Mouse (Mus musculus): ENCODE data around the gene Fut2.

The Fut2 gene

GRCm38 (mm10) chr7:45702809-45703520 lies 36.8 kb upstream of the Fut2 start:
- no peak for DNase-seq (ENCODE audit: low spot score in 2 of 2)

- no peak for DNase-seq (ENCODE audit: low spot score in 2 of 2)
Observed at GRCm38 (mm10) chr7:45702316-45702715, 36.1 kb upstream of the Fut2 start.

GRCm38 (mm10) chr7:45701607-45702006 lies 35.4 kb upstream of the Fut2 start:
- no peak for DNase-seq (ENCODE audit: low spot score in 2 of 2)

- no peak for DNase-seq (ENCODE audit: low spot score in 2 of 2)
Observed at GRCm38 (mm10) chr7:45701072-45701471, 34.9 kb upstream of the Fut2 start.

- peak; percentile 82 to 92 for DNase-seq (ENCODE audit: low spot score in 2 of 2)
Observed at GRCm38 (mm10) chr7:45700301-45701015, 34.3 kb upstream of the Fut2 start.

- DNase-seq (ENCODE audit: low spot score in 2 of 2): peak in 1 of 2 experiments; percentile 51
Observed at GRCm38 (mm10) chr7:45699523-45700141, 33.4 kb upstream of the Fut2 start, which contains the start of gene Car11. Car11 (plus strand) TSS chr7:45699843.

- no peak for DNase-seq (ENCODE audit: low spot score in 2 of 2)
Observed at GRCm38 (mm10) chr7:45697894-45698293, 31.7 kb upstream of the Fut2 start.

GRCm38 (mm10) chr7:45695098-45695497 lies 28.9 kb upstream of the Fut2 start:
- no peak for DNase-seq (ENCODE audit: low spot score in 2 of 2)

- no peak for DNase-seq (ENCODE audit: low spot score in 2 of 2)
Observed at GRCm38 (mm10) chr7:45693921-45694591, 27.9 kb upstream of the Fut2 start, which contains the start of gene Sec1. Sec1 (minus strand) TSS chr7:45694402.

- no peak for DNase-seq (ENCODE audit: low spot score in 2 of 2)
Observed at GRCm38 (mm10) chr7:45692364-45692763, 26.2 kb upstream of the Fut2 start.

GRCm38 (mm10) chr7:45689800-45690199 lies 23.6 kb upstream of the Fut2 start:
- no peak for DNase-seq (ENCODE audit: low spot score in 2 of 2)

- no peak for DNase-seq (ENCODE audit: low spot score in 2 of 2)
Observed at GRCm38 (mm10) chr7:45689099-45689498, 22.9 kb upstream of the Fut2 start.

- no peak for DNase-seq (ENCODE audit: low spot score in 2 of 2)
Observed at GRCm38 (mm10) chr7:45686841-45687240, 20.6 kb upstream of the Fut2 start.

- DNase-seq (ENCODE audit: low spot score in 2 of 2): no peak
Observed at GRCm38 (mm10) chr7:45685811-45686210, 19.6 kb upstream of the Fut2 start.

GRCm38 (mm10) chr7:45683396-45684050 lies 17.3 kb upstream of the Fut2 start, which contains the start of gene Ntn5:
Ntn5 (plus strand) TSS chr7:45684022.
- no peak for DNase-seq (ENCODE audit: low spot score in 2 of 2)

- peak; percentile 81 to 87 for DNase-seq (ENCODE audit: low spot score in 2 of 2)
Observed at GRCm38 (mm10) chr7:45682144-45683126, 16.2 kb upstream of the Fut2 start.

- no peak for DNase-seq (ENCODE audit: low spot score in 2 of 2)
Observed at GRCm38 (mm10) chr7:45681046-45681736, 15.0 kb upstream of the Fut2 start.

GRCm38 (mm10) chr7:45679966-45680621 lies 13.9 kb upstream of the Fut2 start:
- no peak for DNase-seq (ENCODE audit: low spot score in 2 of 2)

GRCm38 (mm10) chr7:45678513-45678912 lies 12.3 kb upstream of the Fut2 start:
- no peak for DNase-seq (ENCODE audit: low spot score in 2 of 2)
